Mouse (Mus musculus): ENCODE measurements at regions not wholly inside any gene's neighbourhood (a gene's known extent, or its start where the extent isn't known, plus 50 kb on each side); places are given as distances from the start of the nearest gene placed in this dataset.
A peak's percentile ranks its signal among the peaks of the same experiment; 100 is the strongest.

- DNase-seq: no peak
Measured at GRCm38 (mm10) chr8:49236021-49236821, 392.5 kb upstream of the Tenm3 start.

GRCm38 (mm10) chr8:49223841-49224420, 380.2 kb upstream of the Tenm3 start:
- DNase-seq: no peak

GRCm38 (mm10) chr8:49195333-49195640, 351.5 kb upstream of the Tenm3 start:
- no peak for DNase-seq

- no peak for DNase-seq
Measured at GRCm38 (mm10) chr8:49194592-49195332, 351.0 kb upstream of the Tenm3 start.

- DNase-seq: no peak
Measured at GRCm38 (mm10) chr8:49186853-49187252, 343.1 kb upstream of the Tenm3 start.

- DNase-seq: no peak
Measured at GRCm38 (mm10) chr8:49175386-49175785, 331.6 kb upstream of the Tenm3 start.

GRCm38 (mm10) chr8:49174956-49175355, 331.2 kb upstream of the Tenm3 start:
- DNase-seq: no peak

GRCm38 (mm10) chr8:49159318-49159717, 315.6 kb upstream of the Tenm3 start:
- DNase-seq: no peak

- DNase-seq: peak in 1 of 2 experiments; percentile 19
Measured at GRCm38 (mm10) chr8:49158201-49158600, 314.4 kb upstream of the Tenm3 start.

GRCm38 (mm10) chr8:49136503-49137044, 292.8 kb upstream of the Tenm3 start:
- DNase-seq: peak; percentile 18 to 56

- no peak for DNase-seq
Measured at GRCm38 (mm10) chr8:49109095-49109494, 265.3 kb upstream of the Tenm3 start.

GRCm38 (mm10) chr8:49108665-49109064, 264.9 kb upstream of the Tenm3 start:
- DNase-seq: no peak

GRCm38 (mm10) chr8:49106531-49106930, 262.8 kb upstream of the Tenm3 start:
- no peak for DNase-seq

- DNase-seq: no peak
Measured at GRCm38 (mm10) chr8:49101156-49101555, 257.4 kb upstream of the Tenm3 start.

- DNase-seq: no peak
Measured at GRCm38 (mm10) chr8:49084191-49084875, 240.6 kb upstream of the Tenm3 start.

GRCm38 (mm10) chr8:49069451-49069850, 225.7 kb upstream of the Tenm3 start:
- no peak for DNase-seq

- DNase-seq: no peak
Measured at GRCm38 (mm10) chr8:49063256-49063655, 219.5 kb upstream of the Tenm3 start.

GRCm38 (mm10) chr8:49043236-49043635, 199.5 kb upstream of the Tenm3 start:
- DNase-seq: no peak

GRCm38 (mm10) chr8:49035970-49036700, 192.4 kb upstream of the Tenm3 start:
- DNase-seq: no peak

GRCm38 (mm10) chr8:49035519-49035918, 191.8 kb upstream of the Tenm3 start:
- DNase-seq: peak; percentile 22 to 34

- no peak for DNase-seq
Measured at GRCm38 (mm10) chr8:49030255-49030654, 186.5 kb upstream of the Tenm3 start.

- DNase-seq: no peak
Measured at GRCm38 (mm10) chr8:49017741-49018140, 174.0 kb upstream of the Tenm3 start.
